Mouse (Mus musculus) E14TG2a.4 (cell line): ENCODE measurements around the gene Olfr66.

ENCODE experiments used
- CTCF ChIP-seq: conservative IDR thresholded peaks from 2 replicates; pipeline ENCODE4 v1.5.1; 2014; ENCODE audit warnings: low read length
- POU5F1 ChIP-seq: IDR thresholded peaks from 2 replicates; pipeline ENCODE4 v1.6.1; 2014; ENCODE audit warnings: low read length, borderline replicate concordance

DNA sequence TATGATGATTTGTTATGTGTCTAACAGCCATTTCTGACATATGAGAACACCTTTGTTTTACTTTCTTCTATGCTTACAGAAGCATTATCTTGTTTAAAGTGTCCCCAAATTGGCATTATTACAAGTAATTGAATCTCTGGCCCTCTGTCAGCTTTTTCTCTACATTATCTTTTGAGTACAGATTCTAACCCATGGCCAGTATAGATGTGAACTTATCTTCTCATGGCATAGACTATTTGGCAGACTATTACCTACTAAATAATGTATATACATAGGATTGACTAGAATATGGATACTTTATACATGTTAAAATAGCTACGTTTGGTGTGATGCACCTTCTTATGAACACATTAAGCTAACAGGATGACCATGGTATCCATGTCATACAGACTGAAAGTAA lies 31.4 kb downstream of the Olfr66 start:
- TF ChIP-seq CTCF (no peak), POU5F1 (no peak)
